Mouse (Mus musculus) small intestine, adult 2 months (tissue): Measurements from ENCODE around the gene Nudt1. TPM values are rescaled to one million over a fixed set of nuclear protein-coding genes. Genes with fewer than 3 reads are reported as not detected.

ENCODE experiments used
- H3K27ac ChIP-seq: fragments of 200-500 bp; 2 replicates; pipeline ENCODE4 v1.5.1; 2012; ENCODE audit warnings: low read depth, low read length, control low read depth, inconsistent platforms; ENCODE audit not compliant: insufficient read depth
- H3K27me3 ChIP-seq: fragments of 200-500 bp; 2 replicates; pipeline ENCODE4 v1.6.1; 2012; ENCODE audit warnings: mild to moderate bottlenecking, moderate library complexity, low read length, inconsistent platforms; ENCODE audit not compliant: control insufficient read depth, insufficient read depth
- H3K36me3 ChIP-seq: fragments of 200-500 bp; 2 replicates; pipeline ENCODE4 v1.6.1; 2012; ENCODE audit warnings: mild to moderate bottlenecking, low read length, control low read depth, inconsistent platforms; ENCODE audit not compliant: control insufficient read depth, insufficient read depth
- H3K4me1 ChIP-seq: fragments of 200-500 bp; 2 replicates; pipeline ENCODE4 v1.6.1; 2012; ENCODE audit warnings: low read length, inconsistent platforms, mixed read lengths; ENCODE audit not compliant: control insufficient read depth, insufficient read depth, insufficient read length
- H3K4me3 ChIP-seq: fragments of 200-500 bp; 2 replicates; pipeline ENCODE4 v1.5.1; 2012; ENCODE audit warnings: low read depth, mild to moderate bottlenecking, control low read depth, inconsistent platforms, low read length, moderate library complexity
- CTCF ChIP-seq: fragments of 200-500 bp; IDR thresholded peaks from 2 replicates; pipeline ENCODE4 v1.5.1; 2012; ENCODE audit warnings: low read depth, mild to moderate bottlenecking, control low read depth, inconsistent platforms, low read length, moderate library complexity, mixed read lengths; ENCODE audit not compliant: insufficient replicate concordance, insufficient read length; ENCODE audit errors: extremely low read depth
- POLR2A ChIP-seq: fragments of 200-500 bp; IDR thresholded peaks from 2 replicates; pipeline ENCODE4 v1.6.1; 2012; ENCODE audit warnings: low read depth, mild to moderate bottlenecking, control low read depth, inconsistent platforms, low read length, moderate library complexity
- WGBS: fragments of 180-500 bp; shearing (Covaris S2); methylation state at CpG from one replicate; pipeline ENCODE4 v1.1.7; 2018; 5-methylcytosine and 5-hydroxymethylcytosine counted together
- polyA plus RNA-seq: library from polyadenylated mRNA; depleted of rRNA; stranded (reverse); fragments of >200 nt; gene quantifications from 2 replicates; pipeline ENCODE4 v1.2.3, GENCODE M21; 2012

Nudt1 gene
- polyA plus RNA-seq, 1 experiment: 11.0 TPM

DNA sequence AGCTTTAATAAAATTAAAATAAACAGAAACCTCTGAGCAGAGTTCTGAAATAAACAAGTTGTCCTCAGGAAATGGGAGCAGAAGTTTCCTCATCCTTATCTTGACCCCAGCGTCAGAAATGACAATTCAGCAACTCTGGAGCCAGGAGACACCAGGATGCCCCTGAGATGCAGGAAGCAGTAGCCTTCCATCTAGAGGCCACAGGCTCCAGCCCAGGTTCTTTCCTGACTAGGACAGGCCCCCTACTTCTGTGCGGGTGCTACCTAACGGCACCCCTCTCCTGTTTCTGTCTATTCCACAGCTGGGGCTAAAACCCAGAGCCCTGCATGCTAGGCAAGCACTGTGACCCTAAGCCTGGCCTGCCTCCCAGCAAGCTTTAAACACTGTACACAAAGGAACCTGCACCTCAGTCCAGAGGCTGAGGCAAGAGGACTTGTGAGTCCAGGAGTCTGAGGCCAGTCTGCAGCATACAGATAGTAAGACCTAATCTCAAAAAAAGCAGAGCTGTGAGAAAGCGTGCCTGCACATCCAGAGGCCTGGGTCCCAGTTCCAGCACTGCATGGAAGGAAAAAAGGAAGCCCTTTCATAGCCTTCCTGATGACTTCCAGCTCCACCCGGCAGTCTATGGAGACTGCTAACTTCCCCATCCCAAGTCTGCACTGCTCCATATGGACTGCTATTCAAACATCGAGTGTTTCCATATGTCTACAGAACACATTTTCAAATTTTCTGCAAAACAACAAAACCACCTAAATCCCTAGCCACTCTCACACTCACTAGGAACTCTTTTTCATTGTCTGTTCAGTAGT lies 49.2 kb downstream of the Nudt1 start:
- H3K4me3 ChIP-seq: no peak overlapping the region
- TF ChIP-seq POLR2A (no peak), CTCF (no peak)
- no peaks in the 10 kb centered on the region for H3K36me3 ChIP-seq
- WGBS: 75% methylated on average over 6 of the region's 6 CpGs
- H3K27ac ChIP-seq: no peak overlapping the region
- no peaks in the 10 kb centered on the region for H3K27me3 ChIP-seq
- H3K4me1 ChIP-seq: peaks cover 7% of the 10 kb centered on the region; the same call in 1 of the 2 replicates

GRCm38 (mm10) chr5:140371671-140372070 lies 50.2 kb downstream of the Nudt1 start:
- H3K4me3 ChIP-seq: no peak overlapping the region
- WGBS: 86% methylated on average over 3 of the region's 3 CpGs
- no peaks in the 10 kb centered on the region for H3K27me3 ChIP-seq
- no peak for TF ChIP-seq POLR2A
- no peak for TF ChIP-seq CTCF
- no peak overlapping the region for H3K27ac ChIP-seq
- H3K4me1 ChIP-seq: peaks cover 7% of the 10 kb centered on the region; the same call in 1 of the 2 replicates
- no peaks in the 10 kb centered on the region for H3K36me3 ChIP-seq

DNA sequence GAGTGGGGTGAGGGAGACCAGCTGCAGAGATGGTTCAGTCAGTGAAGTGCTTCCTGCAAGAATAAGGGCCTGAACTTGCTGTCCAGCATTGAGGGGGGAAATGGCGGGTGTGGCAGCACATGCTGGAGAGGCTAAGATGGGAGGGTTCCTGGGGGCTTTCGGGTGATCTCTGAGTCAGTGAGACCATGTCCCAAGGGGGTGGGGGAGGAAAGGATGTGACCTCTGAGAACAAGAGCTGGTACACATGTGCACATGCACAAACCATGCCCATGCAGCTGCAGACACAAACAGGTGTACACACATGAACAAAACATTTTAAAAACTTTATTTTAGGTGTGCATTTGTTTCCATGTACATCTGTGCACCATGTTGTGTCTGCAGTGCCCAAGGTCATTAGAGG lies 52.3 kb downstream of the Nudt1 start:
- 75% methylated on average over 2 of the region's 2 CpGs for WGBS

GRCm38 (mm10) chr5:140374226-140374625 lies 52.8 kb downstream of the Nudt1 start:
- WGBS: 74% methylated on average over 3 of the region's 3 CpGs
- no peak overlapping the region for H3K27ac ChIP-seq
- H3K4me3 ChIP-seq: no peak overlapping the region
- no peak for TF ChIP-seq POLR2A
- no peak for TF ChIP-seq CTCF
- H3K36me3 ChIP-seq: no peaks in the 10 kb centered on the region
- H3K4me1 ChIP-seq: peaks cover 7% of the 10 kb centered on the region; the same call in 1 of the 2 replicates
- no peaks in the 10 kb centered on the region for H3K27me3 ChIP-seq

More for the DNA sequence above, 52.3 kb downstream of the Nudt1 start:
- TF ChIP-seq CTCF (no peak), POLR2A (no peak)
- no peak overlapping the region for H3K27ac ChIP-seq
- H3K36me3 ChIP-seq: no peaks in the 10 kb centered on the region
- peaks cover 7% of the 10 kb centered on the region; the same call in 1 of the 2 replicates for H3K4me1 ChIP-seq
- H3K27me3 ChIP-seq: no peaks in the 10 kb centered on the region
- H3K4me3 ChIP-seq: no peak overlapping the region

DNA sequence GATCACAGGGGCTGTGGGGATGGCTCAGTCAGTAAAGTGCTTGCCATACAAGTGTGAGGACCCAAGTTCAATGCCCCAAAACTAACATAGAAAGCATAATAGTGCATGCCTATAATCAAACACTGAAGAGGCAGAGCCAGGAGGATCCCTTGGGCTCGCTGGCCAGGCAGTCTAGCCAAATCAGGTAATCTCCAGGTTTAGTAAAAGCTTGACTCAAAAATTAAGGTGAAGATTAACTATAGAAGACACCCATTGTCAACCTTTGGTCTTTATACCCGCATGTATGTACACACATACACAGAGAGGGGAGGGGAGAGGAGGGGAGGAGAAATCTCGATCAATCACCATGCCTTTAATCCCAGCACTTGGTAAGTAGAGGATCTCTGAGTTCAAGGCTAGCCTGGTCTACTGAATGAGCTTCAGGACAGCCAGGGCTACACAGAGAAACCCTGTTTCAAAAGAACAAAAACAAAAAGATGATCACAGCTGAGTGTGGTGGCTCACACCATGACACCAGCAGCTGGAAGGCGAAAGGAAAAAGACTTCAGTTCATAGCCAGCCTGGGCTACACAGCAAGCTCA lies 53.9 kb downstream of the Nudt1 start:
- Histone ChIP-seq H3K27ac (no peak overlapping the region), H3K36me3 (no peaks in the 10 kb centered on the region), H3K27me3 (no peaks in the 10 kb centered on the region), H3K4me3 (no peak overlapping the region), H3K4me1 (peaks cover 7% of the 10 kb centered on the region; the same call in 1 of the 2 replicates)
- 42% methylated on average over 4 of the region's 4 CpGs for WGBS
- TF ChIP-seq CTCF: no peak
- no peak for TF ChIP-seq POLR2A

GRCm38 (mm10) chr5:140378121-140378853 lies 56.8 kb downstream of the Nudt1 start:
- Histone ChIP-seq H3K36me3 (no peaks in the 10 kb centered on the region), H3K4me3 (no peak overlapping the region), H3K27ac (no peak overlapping the region), H3K4me1 (peaks cover 7% of the 10 kb centered on the region; the same call in 1 of the 2 replicates), H3K27me3 (no peaks in the 10 kb centered on the region)
- no peak for TF ChIP-seq POLR2A
- no peak for TF ChIP-seq CTCF
- 77% methylated on average over 6 of the region's 6 CpGs for WGBS
